Mouse (Mus musculus) kidney, postnatal 4 days (tissue): Measurements from ENCODE around the gene Sgo1.

ENCODE experiments used
- DNase-seq, 2 experiments: peaks; one replicate each; pipeline ENCODE4 v3.0.0; 2021; ENCODE audit warnings: mixed read lengths in 2 of 2

Gene Sgo1

DNA sequence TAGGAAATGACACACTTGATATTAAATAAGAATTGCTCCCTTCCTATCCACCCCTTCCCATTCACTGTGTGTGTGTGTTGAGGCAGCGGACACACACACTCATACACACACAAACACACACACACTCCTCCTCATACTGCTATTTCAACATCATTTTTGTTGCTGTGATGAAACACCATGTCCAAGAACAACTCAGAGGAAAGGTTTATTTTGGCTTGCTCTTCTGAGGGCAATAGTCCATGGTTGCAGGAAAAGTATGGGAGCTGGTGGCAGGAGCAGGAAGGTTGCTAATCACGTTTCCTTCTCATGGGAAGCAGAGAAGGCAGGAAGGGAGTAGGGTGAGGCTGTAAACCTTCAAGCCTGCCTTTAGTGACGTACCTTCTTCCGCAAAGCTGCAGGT, 45.8 kb downstream of the Sgo1 start:
- no peak for DNase-seq

DNA sequence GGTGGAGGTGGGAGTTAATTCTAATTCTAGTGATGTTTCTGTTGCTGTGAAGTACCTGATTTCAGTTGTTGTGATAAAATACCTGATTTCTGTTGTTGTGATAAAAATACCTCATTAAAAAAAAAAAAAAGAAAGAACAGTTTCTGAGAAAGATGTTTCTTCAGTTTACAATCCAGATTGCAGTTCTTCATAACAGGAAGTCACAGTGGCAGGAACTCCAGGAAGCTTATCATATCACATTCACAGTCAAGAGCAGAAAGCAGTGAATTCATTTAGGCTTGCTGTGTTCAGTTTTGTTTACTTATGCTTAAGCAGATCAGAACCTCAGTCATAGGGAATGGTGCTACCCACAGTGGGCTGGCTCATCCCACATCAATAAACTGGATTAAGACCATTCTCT, 57.8 kb downstream of the Sgo1 start:
- no peak for DNase-seq

DNA sequence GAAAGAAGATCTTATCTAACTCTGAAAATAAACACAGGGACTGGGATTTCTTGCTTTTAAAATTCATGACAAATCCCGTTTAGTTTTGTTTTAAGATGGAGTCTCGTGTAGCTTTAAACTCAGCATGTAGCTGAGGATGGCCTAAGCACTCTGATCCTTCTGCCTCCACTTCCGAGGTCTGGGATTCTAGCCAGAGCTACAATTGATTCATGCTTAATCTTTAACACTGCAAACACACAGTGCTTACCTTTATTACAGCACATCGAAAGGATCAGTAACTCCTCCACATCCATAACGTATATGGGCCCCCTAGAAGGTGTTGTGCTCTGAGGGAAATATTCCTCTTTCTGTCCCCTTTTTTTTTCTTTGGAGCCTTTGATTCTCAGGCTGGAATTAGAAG, 61.0 kb downstream of the Sgo1 start:
- no peak for DNase-seq

DNA sequence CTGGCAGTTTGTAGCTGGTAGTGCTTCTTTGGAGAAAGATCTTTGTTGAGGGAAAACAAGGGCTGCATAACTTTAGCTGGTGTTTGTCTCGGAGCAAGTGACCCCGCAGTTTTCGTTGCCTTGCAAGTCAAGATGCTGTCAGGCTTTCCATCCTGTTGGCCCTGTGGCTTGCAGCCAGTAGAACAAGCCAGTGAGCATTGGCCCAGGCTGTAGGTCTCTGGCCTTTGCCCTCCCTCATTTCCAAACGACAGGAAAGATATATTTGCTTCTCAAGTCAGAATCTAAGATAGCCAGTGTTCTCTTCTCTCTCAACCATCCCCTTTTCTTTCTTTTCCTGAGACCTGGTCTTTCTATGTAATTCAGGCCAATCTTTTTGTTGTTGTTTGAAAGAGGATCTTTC, 61.6 kb downstream of the Sgo1 start:
- DNase-seq, result peak; percentile 2

DNA sequence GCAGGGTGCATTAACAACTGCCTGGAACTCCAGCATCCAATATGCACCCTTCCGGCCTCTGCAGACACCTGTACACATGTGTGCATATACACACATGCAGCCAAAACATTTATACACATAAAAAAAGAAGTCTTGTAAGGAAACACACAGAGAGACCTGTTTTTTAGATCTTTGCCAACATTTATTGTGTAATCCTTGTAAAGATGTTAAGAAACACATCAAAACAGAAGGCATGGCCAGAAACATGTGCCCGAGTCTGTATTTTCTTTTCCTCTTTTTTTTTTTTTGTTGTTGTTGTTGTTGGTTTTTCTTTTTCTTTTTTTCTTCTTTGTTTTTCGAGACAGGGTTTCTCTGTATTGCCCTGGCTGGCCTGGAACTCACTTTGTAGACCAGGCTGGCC, 63.0 kb downstream of the Sgo1 start:
- no peak for DNase-seq
